Mouse (Mus musculus): Measurements from ENCODE around the gene Zfp275.
"Not testable (repeated sequence)": the region's sequence is repeated elsewhere in the genome, so short reads cannot be mapped to it uniquely, and the experiment has no call there.

Gene Zfp275

GRCm38 (mm10) chrX:73342483-73342895 lies at the start of gene Zfp275:
Gene Zfp275, plus strand, starts transcription at chrX:73342621.
- peak; percentile 75 to 76 for DNase-seq (ENCODE audit: low spot score in 2 of 2)

- not testable (repeated sequence) for DNase-seq (ENCODE audit: low spot score in 2 of 2)
These were observed 49.5 kb upstream of the Zfp275 start, which contains the start of the genes Xlr5a and Xlr5c for GRCm38 (mm10) chrX:73292876-73293275. Gene Xlr5a, minus strand, starts transcription at chrX:73292976. Gene Xlr5c, minus strand, starts transcription at chrX:73292976.

GRCm38 (mm10) chrX:73295745-73296144 lies 46.7 kb upstream of the Zfp275 start:
- not testable (repeated sequence) for DNase-seq (ENCODE audit: low spot score in 2 of 2)

- DNase-seq (ENCODE audit: low spot score in 2 of 2), result no peak
These were observed 29.9 kb upstream of the Zfp275 start for GRCm38 (mm10) chrX:73312522-73312921.

- no peak for DNase-seq (ENCODE audit: low spot score in 2 of 2)
These were observed 21.4 kb upstream of the Zfp275 start for GRCm38 (mm10) chrX:73321029-73321428.

- no peak for DNase-seq (ENCODE audit: low spot score in 2 of 2)
These were observed 15.2 kb upstream of the Zfp275 start for GRCm38 (mm10) chrX:73327215-73327614.

GRCm38 (mm10) chrX:73333548-73333947 lies 8.9 kb upstream of the Zfp275 start:
- no peak for DNase-seq (ENCODE audit: low spot score in 2 of 2)

- no peak for DNase-seq (ENCODE audit: low spot score in 2 of 2)
These were observed 5.7 kb upstream of the Zfp275 start, which contains the start of gene Gm45015 for GRCm38 (mm10) chrX:73336740-73337139. Gene Gm45015, minus strand, starts transcription at chrX:73336840.

GRCm38 (mm10) chrX:73341473-73341872 lies 948 bp upstream of the Zfp275 start:
- no peak for DNase-seq (ENCODE audit: low spot score in 2 of 2)

GRCm38 (mm10) chrX:73342068-73342467 lies 353 bp upstream of the Zfp275 start:
- DNase-seq (ENCODE audit: low spot score in 2 of 2), result no peak

GRCm38 (mm10) chrX:73342941-73343735 lies 717 bp downstream of the Zfp275 start:
- no peak for DNase-seq (ENCODE audit: low spot score in 2 of 2)

- DNase-seq (ENCODE audit: low spot score in 2 of 2), result no peak
These were observed 1.4 kb downstream of the Zfp275 start for GRCm38 (mm10) chrX:73343802-73344201.

- no peak for DNase-seq (ENCODE audit: low spot score in 2 of 2)
These were observed 1.9 kb downstream of the Zfp275 start for GRCm38 (mm10) chrX:73344346-73344745.

- no peak for DNase-seq (ENCODE audit: low spot score in 2 of 2)
These were observed 13.7 kb downstream of the Zfp275 start for GRCm38 (mm10) chrX:73356163-73356562.

GRCm38 (mm10) chrX:73356719-73357118 lies 14.3 kb downstream of the Zfp275 start:
- no peak for DNase-seq (ENCODE audit: low spot score in 2 of 2)

- no peak for DNase-seq (ENCODE audit: low spot score in 2 of 2)
These were observed 20.9 kb downstream of the Zfp275 start for GRCm38 (mm10) chrX:73363291-73363690.

GRCm38 (mm10) chrX:73384419-73384818 lies 42.0 kb downstream of the Zfp275 start:
- DNase-seq (ENCODE audit: low spot score in 2 of 2), result no peak

GRCm38 (mm10) chrX:73384924-73385323 lies 42.5 kb downstream of the Zfp275 start:
- DNase-seq (ENCODE audit: low spot score in 2 of 2), result no peak

- no peak for DNase-seq (ENCODE audit: low spot score in 2 of 2)
These were observed 49.1 kb downstream of the Zfp275 start for GRCm38 (mm10) chrX:73391481-73391880.

GRCm38 (mm10) chrX:73396446-73396845 lies 54.0 kb downstream of the Zfp275 start:
- no peak for DNase-seq (ENCODE audit: low spot score in 2 of 2)

GRCm38 (mm10) chrX:73398636-73399035 lies 56.2 kb downstream of the Zfp275 start, which contains the start of gene Gm18336:
Gene Gm18336, minus strand, starts transcription at chrX:73398736.
- not testable (repeated sequence) for DNase-seq (ENCODE audit: low spot score in 2 of 2)

- peak in 1 of 2 experiments; percentile 44 for DNase-seq (ENCODE audit: low spot score in 2 of 2)
These were observed 58.5 kb downstream of the Zfp275 start for GRCm38 (mm10) chrX:73400951-73401350.

GRCm38 (mm10) chrX:73401616-73402015 lies 59.2 kb downstream of the Zfp275 start:
- no peak for DNase-seq (ENCODE audit: low spot score in 2 of 2)
